Mouse (Mus musculus) stomach, postnatal 0 days (tissue): ENCODE measurements at regions not wholly inside any gene's neighbourhood (a gene's known extent, or its start where the extent isn't known, plus 50 kb on each side); places are given as distances from the start of the nearest gene placed in this dataset.
A peak's percentile ranks its signal among the peaks of the same experiment; 100 is the strongest.

Source experiments
- ATAC-seq: fragments of 200-750 bp; cut with Nextera tagmentation; 2 replicates; pipeline ENCODE4 v1.8.0; 2017; ENCODE audit not compliant: low FRiP score, low TSS enrichment
- DNase-seq: peaks from one replicate; pipeline ENCODE4 v3.0.0-alpha.2; 2016; ENCODE audit warnings: low spot score
- H3K27ac ChIP-seq: fragments of 300-500 bp; sonication (generic); replicated peaks from 2 replicates; pipeline ENCODE4 v1.5.1; 2014; ENCODE audit warnings: mild to moderate bottlenecking, control low read depth
- H3K27me3 ChIP-seq: fragments of 300-500 bp; sonication (generic); 2 replicates; pipeline ENCODE4 v1.6.1; 2014; ENCODE audit warnings: low read length; ENCODE audit not compliant: control insufficient read depth, insufficient read depth
- H3K36me3 ChIP-seq: fragments of 300-500 bp; sonication (generic); 2 replicates; pipeline ENCODE4 v1.6.1; 2014; ENCODE audit warnings: low read length, mixed read lengths; ENCODE audit not compliant: control insufficient read depth, insufficient read depth
- H3K4me1 ChIP-seq: fragments of 300-500 bp; sonication (generic); replicated peaks from 2 replicates; pipeline ENCODE4 v1.6.1; 2014; ENCODE audit warnings: antibody characterized with exemption; ENCODE audit not compliant: control insufficient read depth, insufficient read depth
- H3K4me2 ChIP-seq: fragments of 300-500 bp; sonication (generic); replicated peaks from 2 replicates; pipeline ENCODE4 v1.6.1; 2014; ENCODE audit warnings: low read depth, mild to moderate bottlenecking, control low read depth, moderate library complexity
- H3K4me3 ChIP-seq: fragments of 300-500 bp; sonication (generic); 2 replicates; pipeline ENCODE4 v1.5.1; 2014; ENCODE audit warnings: low read depth, low read length, control low read depth
- H3K9ac ChIP-seq: fragments of 300-500 bp; sonication (generic); 2 replicates; pipeline ENCODE4 v1.6.1; 2014; ENCODE audit warnings: mild to moderate bottlenecking, low read length, control low read depth, mixed read lengths
- H3K9me3 ChIP-seq: fragments of 300-500 bp; sonication (generic); 2 replicates; pipeline ENCODE4 v1.6.1; 2016; ENCODE audit warnings: low read length; ENCODE audit not compliant: control insufficient read depth
- CTCF ChIP-seq: IDR thresholded peaks from 2 replicates; pipeline ENCODE4 v1.5.1; 2016; ENCODE audit warnings: antibody characterized with exemption, low read depth, mild to moderate bottlenecking, moderate library complexity
- EP300 ChIP-seq: optimal IDR thresholded peaks from 2 replicates; pipeline ENCODE3; 2016; ENCODE audit warnings: antibody characterized with exemption
- WGBS: fragments of 180-500 bp; shearing (Covaris S2); extraction: QIAGEN DNeasy Blood & Tissue Kit; methylation state at CpG from one replicate; pipeline ENCODE4 v1.1.7; 2014; 5-methylcytosine and 5-hydroxymethylcytosine counted together

GRCm38 (mm10) chr2:72707676-72708659, 232.0 kb downstream of the Cdca7 start:
- Histone ChIP-seq H3K27ac (no peak overlapping the region), H3K4me1 (no peaks in the 10 kb centered on the region), H3K27me3 (no peaks in the 10 kb centered on the region), H3K4me3 (no peak overlapping the region), H3K9ac (no peak overlapping the region), H3K36me3 (no peaks in the 10 kb centered on the region), H3K4me2 (no peak overlapping the region), H3K9me3 (no peaks in the 10 kb centered on the region)
- DNase-seq (no peak), ATAC-seq (no peak)
- WGBS = 71% methylated on average over 13 of the region's 13 CpGs
- TF ChIP-seq EP300 = no peak
- TF ChIP-seq CTCF = no peak

GRCm38 (mm10) chr2:72716931-72717330, 241.0 kb downstream of the Cdca7 start:
- H3K4me3 ChIP-seq = no peak overlapping the region
- TF ChIP-seq CTCF = no peak
- TF ChIP-seq EP300 = no peak
- ATAC-seq (no peak), DNase-seq (no peak)
- H3K4me2 ChIP-seq = no peak overlapping the region
- no peaks in the 10 kb centered on the region for H3K36me3 ChIP-seq
- H3K27ac ChIP-seq = no peak overlapping the region
- no peaks in the 10 kb centered on the region for H3K9me3 ChIP-seq
- no peak overlapping the region for H3K9ac ChIP-seq
- no peaks in the 10 kb centered on the region for H3K27me3 ChIP-seq
- H3K4me1 ChIP-seq = no peaks in the 10 kb centered on the region
- 54% methylated on average over 4 of the region's 4 CpGs for WGBS

GRCm38 (mm10) chr2:72728699-72729098, 251.5 kb downstream of the Sp3 start:
- Histone ChIP-seq H3K4me1 (no peaks in the 10 kb centered on the region), H3K36me3 (no peaks in the 10 kb centered on the region), H3K27me3 (no peaks in the 10 kb centered on the region), H3K27ac (no peak overlapping the region), H3K4me2 (no peak overlapping the region), H3K4me3 (no peak overlapping the region), H3K9ac (no peak overlapping the region), H3K9me3 (no peaks in the 10 kb centered on the region)
- DNase-seq = peak; percentile 58
- WGBS = 52% methylated on average over 3 of the region's 3 CpGs
- TF ChIP-seq EP300 (no peak), CTCF (peak; percentile 89)
- no peak for ATAC-seq

GRCm38 (mm10) chr2:72733371-72733770, 246.9 kb downstream of the Sp3 start:
- peak; percentile 62; the same call in 1 of the 2 replicates for ATAC-seq

GRCm38 (mm10) chr2:72735035-72735434, 245.2 kb downstream of the Sp3 start:
- Histone ChIP-seq H3K4me3 (no peak overlapping the region), H3K27me3 (no peaks in the 10 kb centered on the region), H3K9me3 (no peaks in the 10 kb centered on the region), H3K4me2 (no peak overlapping the region), H3K27ac (no peak overlapping the region), H3K9ac (no peak overlapping the region), H3K36me3 (no peaks in the 10 kb centered on the region), H3K4me1 (no peaks in the 10 kb centered on the region)
- 92% methylated on average over 9 of the region's 9 CpGs for WGBS
- no peak for DNase-seq
- no peak for ATAC-seq
- no peak for TF ChIP-seq EP300
- TF ChIP-seq CTCF = no peak

More at GRCm38 (mm10) chr2:72733371-72733770, 246.9 kb downstream of the Sp3 start:
- WGBS = 24% methylated on average over 3 of the region's 3 CpGs
- Histone ChIP-seq H3K36me3 (no peaks in the 10 kb centered on the region), H3K4me2 (no peak overlapping the region), H3K9ac (no peak overlapping the region), H3K27me3 (no peaks in the 10 kb centered on the region), H3K9me3 (no peaks in the 10 kb centered on the region), H3K4me1 (no peaks in the 10 kb centered on the region), H3K4me3 (no peak overlapping the region), H3K27ac (no peak overlapping the region)
- TF ChIP-seq CTCF (no peak), EP300 (no peak)
- no peak for DNase-seq

- ATAC-seq (no peak), DNase-seq (no peak)
- H3K27ac ChIP-seq = no peak overlapping the region
- H3K9me3 ChIP-seq = no peaks in the 10 kb centered on the region
- WGBS = 74% methylated on average over 3 of the region's 3 CpGs
- no peaks in the 10 kb centered on the region for H3K4me1 ChIP-seq
- no peak overlapping the region for H3K9ac ChIP-seq
- no peak overlapping the region for H3K4me2 ChIP-seq
- H3K4me3 ChIP-seq = no peak overlapping the region
- TF ChIP-seq CTCF (no peak), EP300 (no peak)
- no peaks in the 10 kb centered on the region for H3K27me3 ChIP-seq
- no peaks in the 10 kb centered on the region for H3K36me3 ChIP-seq
Observed at GRCm38 (mm10) chr2:72736685-72737084, 243.6 kb downstream of the Sp3 start.
